ENCODE assay signal across 17 mouse cellular contexts in genomic region chr17:10310046-10310445, GRCm38 (mm10). TPM values are rescaled to one million over a fixed set of nuclear protein-coding genes. Genes with fewer than 3 reads are reported as not detected.
A peak's percentile ranks its signal among the peaks of the same experiment; 100 is the strongest.
DNase-seq lines count a peak whose midpoint lies in the region; ATAC-seq and TF ChIP-seq lines count a peak whose summit lies in the region.
"Had no signal": no experiment of that assay in that cellular context is flagged by ENCODE, and none has a peak within 500 bp of the region (broad histone marks: within the 10 kb centered on the region; RNA-seq: fewer than 3 reads in every experiment).

No protein-coding gene starts in this region.

- peak overlapping the region; percentile 33; the same call in 1 of the 2 replicates for H3K4me2 ChIP-seq in hindbrain, embryonic 12.5 days (replicated peaks)
- no peak overlapping the region for H3K4me2 ChIP-seq in hindbrain, embryonic 11.5 days (replicated peaks; ENCODE audit: low read depth, low read length)
- no peak overlapping the region for H3K4me2 ChIP-seq in CH12.LX (ENCODE audit: insufficient read depth, low read depth, poor library complexity, severe bottlenecking)
- peak overlapping the region; percentile 55 for H3K4me2 ChIP-seq in hindbrain, postnatal 0 days (ENCODE audit: low read depth, low read length)
- H3K4me2 ChIP-seq: limb, embryonic 15.5 days had no signal

- no peak for TF ChIP-seq CTCF in gastrocnemius, adult 2 months (IDR thresholded peaks at IDR 0.05)
- no peak for TF ChIP-seq CTCF in CH12.LX (conservative IDR thresholded peaks at IDR 0.05 in 1 of 2, IDR thresholded peaks at IDR 0.05 in 1 of 2; ENCODE audit: low read depth in 2 of 2, low read length in 2 of 2)
- no peak for TF ChIP-seq CTCF in hindbrain, postnatal 0 days (IDR thresholded peaks at IDR 0.05; ENCODE audit: low read depth)

- no peaks in the 10 kb centered on the region for H3K9me3 ChIP-seq in hindbrain, embryonic 12.5 days (replicated peaks)
- H3K9me3 ChIP-seq in hindbrain, embryonic 11.5 days (ENCODE audit: control insufficient read depth, low read length), result no peaks in the 10 kb centered on the region
- H3K9me3 ChIP-seq in CH12.LX (replicated peaks; ENCODE audit: low read length), result no peaks in the 10 kb centered on the region
- H3K9me3 ChIP-seq in hindbrain, postnatal 0 days (ENCODE audit: low read length), result no peaks in the 10 kb centered on the region
- H3K9me3 ChIP-seq: embryonic facial prominence, embryonic 10.5 days; G1E; kidney, embryonic 15.5 days; limb, embryonic 15.5 days; lung, embryonic 15.5 days; neural tube, embryonic 12.5 days had no signal

- H3K9ac ChIP-seq in hindbrain, embryonic 12.5 days, result no peak overlapping the region
- no peak overlapping the region for H3K9ac ChIP-seq in hindbrain, embryonic 11.5 days (ENCODE audit: low read depth, low read length)
- no peak overlapping the region for H3K9ac ChIP-seq in CH12.LX (ENCODE audit: insufficient read depth, low read depth)
- H3K9ac ChIP-seq in hindbrain, postnatal 0 days (replicated peaks; ENCODE audit: low read length), result no peak overlapping the region
- H3K9ac ChIP-seq: kidney, embryonic 15.5 days; limb, embryonic 15.5 days; lung, embryonic 15.5 days; neural tube, embryonic 12.5 days had no signal

- no peak for TF ChIP-seq RAD21 in CH12.LX (IDR thresholded peaks at IDR 0.05; ENCODE audit: low read depth, low read length)

- no peak for DNase-seq in gastrocnemius, adult 2 months
- no peak for DNase-seq in gastrocnemius, adult 18-20 months (ENCODE audit: low spot score)
- no peak for DNase-seq in hindbrain, embryonic 11.5 days (ENCODE audit: low spot score)
- DNase-seq in CH12.LX (ENCODE audit: extremely low read depth), result no peak
- no peak for DNase-seq in hindbrain, postnatal 0 days (ENCODE audit: low spot score)
- no peak for DNase-seq in spleen, postnatal 36 days (ENCODE audit: low spot score in 2 of 2)
- no peak for DNase-seq in T-cell, adult 2 months (ENCODE audit: low spot score)
- DNase-seq: adrenal gland, postnatal 25 days; cerebellum, postnatal 14 days; thymus, postnatal 4 days had no signal

- peaks cover 25% of the 10 kb centered on the region for H3K4me1 ChIP-seq in hindbrain, embryonic 12.5 days
- 0 out of 2 replicates have a peak, but pooled peaks cover 3% of the 10 kb centered on the region for H3K4me1 ChIP-seq in hindbrain, embryonic 11.5 days (replicated peaks; ENCODE audit: control insufficient read depth, insufficient read depth, low read length)
- peaks cover 4 to 51% of the 10 kb centered on the region in 2 experiments; a peak in 3 of 4 replicates for H3K4me1 ChIP-seq in CH12.LX (ENCODE audit: control insufficient read depth in 1 of 2, insufficient read depth in 2 of 2)
- 0 out of 2 replicates have a peak, but pooled peaks cover 3% of the 10 kb centered on the region for H3K4me1 ChIP-seq in hindbrain, postnatal 0 days (ENCODE audit: insufficient read depth, low read length)

- dilution Hi-C loops in CH12.LX (cut with MboI; ENCODE audit: extremely low pct_ligation_motif_present, extremely low pct_unique_long_range_greater_than_20kb, low sequenced_read_pairs), result no loop called here

- no peak for TF ChIP-seq EP300 in CH12.LX (IDR thresholded peaks at IDR 0.05; ENCODE audit: low read length)

- H3K79me2 ChIP-seq in CH12.LX (replicated peaks; ENCODE audit: control insufficient read depth, extremely low read depth, insufficient read depth, poor library complexity, severe bottlenecking), result peaks cover 34% of the 10 kb centered on the region

- no peak for ATAC-seq in hindbrain, embryonic 12.5 days (ENCODE audit: low FRiP score)
- no peak for ATAC-seq in hindbrain, embryonic 11.5 days (ENCODE audit: low FRiP score)
- no peak for ATAC-seq in hindbrain, postnatal 0 days

- no peaks in the 10 kb centered on the region for H3K27me3 ChIP-seq in hindbrain, embryonic 12.5 days
- no peaks in the 10 kb centered on the region for H3K27me3 ChIP-seq in hindbrain, embryonic 11.5 days (ENCODE audit: control insufficient read depth, insufficient read depth, low read length)
- H3K27me3 ChIP-seq in CH12.LX (replicated peaks), result no peaks in the 10 kb centered on the region
- no peaks in the 10 kb centered on the region for H3K27me3 ChIP-seq in hindbrain, postnatal 0 days (ENCODE audit: insufficient read depth, low read length)
- H3K27me3 ChIP-seq: kidney, embryonic 15.5 days; limb, embryonic 15.5 days; lung, embryonic 15.5 days; neural tube, embryonic 12.5 days had no signal

- no peak for TF ChIP-seq POLR2A in CH12.LX (IDR thresholded peaks at IDR 0.05; ENCODE audit: low read depth, low read length)

- in situ Hi-C loops in CH12.LX (cut with MboI; ENCODE audit: low pct_ligation_motif_present, low pct_unique_long_range_greater_than_20kb, low sequenced_read_pairs), result loop anchor here (25.0 kb wide), 2 partner anchors 223 to 423 kb away; no protein-coding TSS in a partner anchor

- H3K4me3 ChIP-seq in gastrocnemius, adult 2 months, result peak overlapping the region; percentile 98
- H3K4me3 ChIP-seq in hindbrain, embryonic 12.5 days, result no peak overlapping the region
- H3K4me3 ChIP-seq in hindbrain, embryonic 11.5 days (ENCODE audit: low read depth, low read length), result no peak overlapping the region
- no peak overlapping the region for H3K4me3 ChIP-seq in CH12.LX (replicated peaks in 1 of 3; ENCODE audit: low read depth in 2 of 3, low read length in 2 of 3, poor library complexity in 1 of 3)
- 0 out of 2 replicates have a peak overlapping the region, but pooled peaks have one; percentile 22 for H3K4me3 ChIP-seq in hindbrain, postnatal 0 days (ENCODE audit: low read length)
- H3K4me3 ChIP-seq: embryonic facial prominence, embryonic 10.5 days; kidney, embryonic 15.5 days; limb, embryonic 15.5 days; lung, embryonic 15.5 days had no signal

- 58% methylated on average over 1 of the region's 1 CpGs for WGBS in hindbrain, embryonic 12.5 days
- WGBS in hindbrain, embryonic 11.5 days, result 64% methylated on average over 1 of the region's 1 CpGs
- 53% methylated on average over 1 of the region's 1 CpGs for WGBS in hindbrain, postnatal 0 days

- H3K36me3 ChIP-seq in hindbrain, embryonic 12.5 days, result no peaks in the 10 kb centered on the region
- H3K36me3 ChIP-seq in hindbrain, embryonic 11.5 days (ENCODE audit: control insufficient read depth, insufficient read depth, low read length), result no peaks in the 10 kb centered on the region
- H3K36me3 ChIP-seq in CH12.LX (replicated peaks in 1 of 2; ENCODE audit: control insufficient read depth in 1 of 2, insufficient read depth in 1 of 2, low read length in 1 of 2), result no peaks in the 10 kb centered on the region
- H3K36me3 ChIP-seq in hindbrain, postnatal 0 days (ENCODE audit: insufficient read depth, low read length), result no peaks in the 10 kb centered on the region
- H3K36me3 ChIP-seq: kidney, embryonic 15.5 days; limb, embryonic 15.5 days; lung, embryonic 15.5 days; neural tube, embryonic 12.5 days had no signal

- peak overlapping the region; percentile 97 for H3K27ac ChIP-seq in gastrocnemius, adult 2 months
- H3K27ac ChIP-seq in hindbrain, embryonic 12.5 days, result no peak overlapping the region
- H3K27ac ChIP-seq in hindbrain, embryonic 11.5 days (ENCODE audit: low read depth, low read length), result no peak overlapping the region
- H3K27ac ChIP-seq in CH12.LX (ENCODE audit: insufficient read depth, low read depth), result no peak overlapping the region
- no peak overlapping the region for H3K27ac ChIP-seq in hindbrain, postnatal 0 days
- H3K27ac ChIP-seq: embryonic facial prominence, embryonic 10.5 days; limb, embryonic 15.5 days; lung, embryonic 15.5 days; neural tube, embryonic 12.5 days had no signal

- intact Hi-C loops in gastrocnemius, adult 2 months (cut with DNase I), result loop anchor here (5.0 to 10.0 kb wide), 2 partner anchors 88 to 115 kb away; no protein-coding TSS in a partner anchor

TF ChIP-seq in CH12.LX, 34 proteins besides CTCF, POLR2A, EP300 and RAD21:
- TF ChIP-seq SIN3A (IDR thresholded peaks at IDR 0.05; ENCODE audit: low read length) (no peak), ZNF384 (IDR thresholded peaks at IDR 0.05; ENCODE audit: low read depth, low read length) (peak; percentile 70)
TF ChIP-seq in CH12.LX: peak in this region for 1.

RNA-seq across cellular contexts. Expression of gene Qk, which starts 9.6 kb away (rescaled TPM):
- 100 to 1,000 TPM; 236 to 397 TPM for total RNA-seq in gastrocnemius, adult 2 months (2021)
- total RNA-seq in gastrocnemius, adult 18-20 months (2021), result 100 to 1,000 TPM; 274 to 325 TPM
- polyA plus RNA-seq in hindbrain, embryonic 12.5 days (2016; fragmentation: Nextera tagmentation; extraction: Ambion mirVana), result 46.8 and 52.4 TPM in 2 replicates
- 64.2 and 76.5 TPM in 2 replicates for polyA plus RNA-seq in hindbrain, embryonic 11.5 days (2014; fragmentation: Nextera tagmentation; extraction: Ambion mirVana)
- total RNA-seq in CH12.LX (2012; rRNA removed) (20.3 and 22.2 TPM in 2 replicates), CH12.LX (2014; rRNA removed) (29.3 and 32.7 TPM in 2 replicates)
- polyA plus RNA-seq in CH12.LX (2012; ENCODE audit: insufficient read length, low read depth), result 50.4 and 51.4 TPM in 2 replicates
- total RNA-seq in hindbrain, postnatal 0 days (2014; rRNA removed), result 466 and 482 TPM in 2 replicates
- polyA plus RNA-seq in hindbrain, postnatal 0 days (2015; fragmentation: Nextera tagmentation; extraction: Ambion mirVana), result 66.7 and 77.3 TPM in 2 replicates

Comparison
In these comparisons a context has a peak if more than half of its experiments do, and no peak if none do; other contexts are left out.
1. H3K4me3 ChIP-seq: peak in gastrocnemius, adult 2 months (single experiment) and hindbrain, postnatal 0 days (single experiment); none in hindbrain, embryonic 12.5 days (single experiment), hindbrain, embryonic 11.5 days (single experiment) and CH12.LX (0 of 3).
2. H3K4me2 ChIP-seq: peak in hindbrain, embryonic 12.5 days (single experiment) and hindbrain, postnatal 0 days (single experiment); none in hindbrain, embryonic 11.5 days (single experiment) and CH12.LX (single experiment).
3. RNA of gene Qk, which starts 9.6 kb away (total RNA-seq): 466 to 482 TPM in hindbrain, postnatal 0 days, 236 to 397 TPM in gastrocnemius, adult 2 months and 274 to 325 TPM in gastrocnemius, adult 18-20 months; 20.3 to 32.7 TPM in CH12.LX; every median in the first group is over 4 times any median in the second.